Mouse (Mus musculus) layer of hippocampus, adult 2 months (tissue): Measurements from ENCODE around the gene Ss18l1. TPM values are rescaled to one million over a fixed set of nuclear protein-coding genes. Genes with fewer than 3 reads are reported as not detected.

Experiments used
- DNase-seq, 2 experiments: peaks; one replicate each; pipeline ENCODE4 v3.0.0; 2022; ENCODE audit warnings: low spot score in 2 of 2
- H3K27ac ChIP-seq: fragments of 200-600 bp; 2 replicates; pipeline ENCODE4 v1.8.1; 2022
- H3K4me3 ChIP-seq: fragments of 200-600 bp; 2 replicates; pipeline ENCODE4 v1.8.1; 2022; ENCODE audit warnings: mild to moderate bottlenecking
- CTCF ChIP-seq: fragments of 200-600 bp; conservative IDR thresholded peaks from 2 replicates; pipeline ENCODE4 v1.8.1; 2022; ENCODE audit warnings: antibody characterized with exemption, mild to moderate bottlenecking, moderate library complexity
- total RNA-seq, 2 experiments: library from RNA; stranded (reverse); gene quantifications; 2 replicates each; pipeline ENCODE4 v1.2.3; 2021

The Ss18l1 gene
- total RNA-seq, 2 experiments from 2014 or later: 43.2 to 44.9 TPM

DNA sequence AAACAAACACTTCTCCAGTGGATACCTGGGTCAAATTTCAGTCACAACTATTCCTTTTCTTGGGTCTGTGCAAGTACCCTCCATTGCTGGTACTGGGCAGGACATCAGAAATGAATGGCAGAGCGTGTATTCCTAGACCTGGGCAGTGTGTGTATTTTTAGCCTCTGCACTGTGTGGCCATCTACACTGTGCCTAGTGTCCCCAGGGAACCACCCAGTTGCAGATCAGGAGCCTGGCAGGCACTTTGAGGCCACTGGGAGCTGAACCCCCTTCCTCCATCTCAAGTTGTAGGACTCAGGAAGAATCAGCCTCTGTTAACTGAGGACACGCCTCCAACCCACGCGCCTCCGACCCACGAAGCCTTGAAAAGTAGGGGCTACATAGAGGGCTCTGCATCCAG lies 19.6 kb upstream of the Ss18l1 start:
- DNase-seq: no peak
- no peak for TF ChIP-seq CTCF
- H3K4me3 ChIP-seq: no peak overlapping the region
- H3K27ac ChIP-seq: no peak overlapping the region

DNA sequence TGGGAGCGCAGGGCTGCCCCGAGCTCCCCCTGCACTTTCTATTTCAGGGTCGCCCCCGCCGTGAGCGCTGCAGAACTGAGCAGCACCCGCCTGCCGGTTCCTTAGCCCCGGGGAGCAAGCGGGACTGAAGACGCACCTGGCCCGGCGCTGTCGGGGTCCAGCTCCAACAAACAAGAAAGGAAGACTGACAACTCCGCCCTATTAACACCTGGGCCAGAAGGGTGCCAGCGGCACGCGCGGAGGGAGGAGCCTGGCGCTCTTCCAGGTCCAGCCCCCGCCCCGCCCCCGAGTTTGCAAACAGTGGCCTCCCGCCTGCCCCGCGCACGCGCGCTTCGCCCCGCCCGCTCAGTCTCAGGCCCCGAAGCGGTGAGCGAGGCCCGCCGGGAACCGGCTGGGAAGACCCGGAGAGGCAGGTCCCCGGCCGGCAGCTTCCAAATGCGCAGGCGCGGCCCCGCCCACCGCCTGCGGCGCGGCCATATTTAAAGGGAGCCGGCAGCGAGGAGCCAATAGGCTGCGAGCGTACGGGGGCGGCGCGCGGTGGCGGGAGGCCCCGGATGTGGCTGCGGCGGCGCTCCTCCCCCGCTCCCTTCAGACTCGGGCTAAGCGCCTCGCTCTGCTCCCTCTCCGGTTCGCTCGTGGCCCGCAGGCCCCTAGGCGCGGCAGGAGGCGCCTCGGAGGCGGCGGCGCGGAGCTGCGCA lies 17.8 kb upstream of the Ss18l1 start, which contains the start of gene Lsm14b:
TSS of gene Lsm14b (plus strand) at position 587 of the 698 bp plus-strand sequence.
- H3K4me3 ChIP-seq: peak within 1 kb of the TSS; percentile 76
- H3K27ac ChIP-seq: peak within 1 kb of the TSS; percentile 92
- no peak for TF ChIP-seq CTCF
- DNase-seq: peak; percentile 98 to 99

DNA sequence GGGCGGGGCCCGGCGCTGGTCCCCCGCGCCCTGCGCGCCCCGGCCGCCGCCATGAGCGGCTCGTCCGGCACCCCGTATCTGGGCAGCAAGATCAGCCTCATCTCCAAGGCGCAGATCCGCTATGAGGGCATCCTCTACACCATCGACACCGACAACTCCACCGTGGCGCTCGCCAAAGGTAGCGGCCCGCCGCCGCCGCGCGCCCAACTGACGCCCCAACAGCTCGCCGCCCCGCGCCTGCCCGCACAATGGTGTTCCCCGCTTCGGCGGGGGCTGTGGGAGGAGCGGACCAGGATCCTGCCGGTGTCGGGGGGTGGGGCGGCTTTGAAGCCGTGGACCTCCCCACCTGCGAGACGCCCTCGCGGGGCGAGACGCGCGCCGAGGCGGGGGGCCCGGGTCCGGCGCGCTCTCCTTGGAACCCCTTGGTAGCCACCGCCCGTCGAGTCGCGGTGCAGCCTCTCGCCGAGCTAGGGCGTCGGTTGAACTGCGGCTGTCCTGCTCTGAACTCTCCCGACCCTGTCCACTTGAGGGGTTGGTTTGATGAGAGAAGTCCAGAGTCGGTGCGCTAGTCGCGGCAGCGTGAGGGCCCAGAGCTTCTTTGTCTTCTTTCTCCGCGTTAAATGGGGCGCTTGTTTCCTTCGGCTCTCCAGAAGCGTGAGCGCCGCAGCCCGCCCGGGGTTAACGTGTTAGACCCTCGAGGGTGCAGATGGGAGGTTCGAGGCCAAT lies 17.0 kb upstream of the Ss18l1 start:
- no peak for TF ChIP-seq CTCF
- Histone ChIP-seq H3K4me3 (peak overlapping the region; percentile 76), H3K27ac (peak overlapping the region; percentile 92)
- DNase-seq: peak in 1 of 2 experiments; percentile 55

DNA sequence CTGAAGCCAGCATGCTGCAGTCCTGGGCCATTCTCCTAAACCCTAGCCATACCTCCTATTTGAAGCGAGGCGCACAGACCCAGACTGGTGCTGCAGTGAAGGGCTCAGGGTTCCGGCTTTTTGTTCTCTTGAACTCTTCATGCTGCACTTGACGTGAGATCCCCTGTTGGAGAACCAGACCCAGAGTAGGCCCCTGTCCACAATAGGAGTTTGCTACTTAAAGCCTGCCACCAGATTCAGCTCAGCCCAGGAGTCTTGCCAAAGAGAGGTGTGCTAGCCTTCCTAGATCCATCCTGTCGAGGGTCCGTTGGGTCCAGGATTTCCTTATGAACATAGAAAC lies 16.5 kb upstream of the Ss18l1 start:
- Histone ChIP-seq H3K4me3 (peak overlapping the region; percentile 76), H3K27ac (peak overlapping the region; percentile 92)
- TF ChIP-seq CTCF: no peak
- no peak for DNase-seq

DNA sequence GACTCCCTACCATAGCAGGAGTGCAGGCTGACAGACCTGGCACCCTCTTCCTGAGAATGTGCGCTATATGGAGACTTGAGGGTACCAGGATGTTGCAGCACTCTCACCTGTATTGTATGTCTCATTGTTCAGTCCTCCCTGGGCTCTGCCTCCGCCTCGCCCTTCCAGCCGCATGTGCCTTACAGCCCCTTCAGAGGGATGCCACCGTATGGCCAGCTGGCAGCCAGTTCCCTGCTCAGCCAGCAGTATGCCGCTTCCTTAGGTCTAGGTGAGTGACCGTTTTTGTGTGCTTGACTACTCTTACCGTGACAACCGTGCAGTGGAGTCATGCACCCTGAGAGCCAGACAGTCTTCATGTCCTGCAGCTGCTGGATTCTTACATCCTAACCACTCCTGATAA lies 14.5 kb upstream of the Ss18l1 start:
- no peak for TF ChIP-seq CTCF
- DNase-seq: no peak
- Histone ChIP-seq H3K4me3 (peak overlapping the region; percentile 76; the same call in 1 of the 2 replicates), H3K27ac (no peak overlapping the region)

DNA sequence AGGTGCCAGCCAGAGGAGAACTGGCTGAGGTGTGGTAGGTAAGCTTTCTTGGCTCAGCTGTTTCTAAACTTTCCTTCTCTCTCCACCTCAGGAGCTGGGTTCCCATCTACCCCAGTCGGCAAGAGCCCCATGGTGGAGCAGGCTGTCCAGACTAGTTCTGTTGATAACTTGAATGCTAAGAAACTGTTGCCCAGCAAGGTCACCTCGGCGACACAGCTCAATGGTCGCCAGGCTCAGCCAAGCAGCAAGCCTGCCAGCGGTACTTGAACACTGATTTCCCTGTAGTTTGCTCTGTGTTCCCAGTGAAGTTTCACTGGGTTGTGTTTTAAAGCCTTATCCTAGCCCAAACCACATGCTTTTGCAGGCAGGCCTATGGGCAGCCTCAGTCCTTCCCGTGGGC lies 11.0 kb upstream of the Ss18l1 start:
- Histone ChIP-seq H3K4me3 (no peak overlapping the region), H3K27ac (no peak overlapping the region)
- no peak for TF ChIP-seq CTCF
- no peak for DNase-seq

DNA sequence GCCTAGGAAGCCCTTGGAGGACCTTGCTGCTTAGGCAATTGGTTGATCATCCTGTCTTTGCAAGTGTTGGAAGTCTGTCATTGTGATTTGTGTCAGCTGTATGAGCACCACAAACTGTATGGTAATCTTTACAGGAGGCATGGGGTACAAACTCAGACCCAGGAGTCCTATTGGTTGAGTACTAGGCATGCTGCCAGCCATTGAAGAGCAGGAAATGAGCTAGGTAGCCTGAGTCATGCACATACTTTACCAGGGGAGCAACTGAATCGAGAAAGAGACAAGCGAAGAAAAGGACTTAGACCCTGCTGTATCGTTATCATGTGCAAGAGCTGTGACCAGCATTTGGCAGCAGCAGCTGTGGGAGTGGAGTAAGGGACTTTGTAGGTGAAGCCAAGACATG lies 9.4 kb upstream of the Ss18l1 start:
- no peak for TF ChIP-seq CTCF
- Histone ChIP-seq H3K27ac (no peak overlapping the region; the same call in 1 of the 2 replicates), H3K4me3 (no peak overlapping the region)
- DNase-seq: no peak

DNA sequence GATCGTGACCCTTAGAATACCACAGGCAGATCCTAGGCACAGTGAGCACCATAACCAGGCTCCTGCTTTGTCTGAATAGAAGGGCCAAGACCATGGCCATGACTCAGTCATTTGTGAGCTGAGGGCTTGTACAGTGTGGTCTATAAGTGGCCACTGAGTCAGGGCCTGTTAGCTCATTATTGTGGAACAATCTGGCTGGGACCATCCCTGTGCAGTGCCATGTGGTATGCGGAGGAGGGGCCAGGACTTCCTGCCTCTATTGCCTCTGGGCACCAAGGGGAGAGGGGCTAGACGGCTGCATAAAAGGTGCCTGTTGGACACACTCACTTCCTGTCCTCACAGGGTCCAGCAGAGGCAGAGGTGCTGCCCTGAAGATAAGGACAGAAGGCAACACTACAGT lies 8.4 kb upstream of the Ss18l1 start:
- Histone ChIP-seq H3K4me3 (no peak overlapping the region), H3K27ac (no peak overlapping the region)
- TF ChIP-seq CTCF: no peak
- DNase-seq: no peak

DNA sequence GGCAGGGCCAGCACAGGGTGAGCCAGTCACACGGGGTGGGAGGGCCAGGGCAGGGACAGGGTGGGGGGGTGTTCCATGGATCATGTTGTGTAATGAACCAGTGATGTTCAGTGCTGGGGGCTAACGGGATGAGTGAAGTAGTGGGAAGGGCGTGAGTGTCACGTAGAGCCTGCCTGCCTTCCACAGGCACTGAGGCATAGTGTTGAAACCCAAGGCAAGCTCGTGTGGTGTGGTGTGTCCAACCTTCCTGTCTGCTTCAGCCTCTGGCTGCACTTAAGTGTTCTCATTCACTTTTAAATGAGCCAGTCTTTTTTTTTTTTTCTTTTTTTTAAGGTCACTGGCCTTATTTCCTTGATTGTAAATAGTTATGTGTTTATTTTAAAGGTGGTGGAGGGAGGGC lies 7.6 kb upstream of the Ss18l1 start:
- TF ChIP-seq CTCF: no peak
- no peak overlapping the region for H3K27ac ChIP-seq
- H3K4me3 ChIP-seq: no peak overlapping the region
- no peak for DNase-seq

DNA sequence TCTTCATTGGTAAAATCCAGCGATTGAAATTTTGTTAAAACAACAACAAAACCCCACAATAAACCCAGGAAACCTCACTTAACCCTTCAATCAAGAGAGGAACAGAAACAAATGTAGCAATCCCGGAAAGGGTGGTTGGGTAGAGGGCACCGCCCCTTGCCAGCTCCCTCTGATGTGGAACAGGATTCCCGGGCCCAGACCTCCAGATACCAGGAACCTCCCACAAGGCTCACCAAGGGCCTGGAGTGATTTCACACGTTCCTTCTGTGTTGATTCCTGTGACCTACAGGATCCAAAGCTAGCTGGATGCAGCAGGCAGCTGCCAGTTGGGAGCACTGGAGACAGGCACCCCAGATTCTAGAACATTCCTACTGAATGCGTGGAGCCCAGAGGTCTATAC lies 1.9 kb upstream of the Ss18l1 start:
- no peak for TF ChIP-seq CTCF
- Histone ChIP-seq H3K27ac (no peak overlapping the region), H3K4me3 (peak overlapping the region; percentile 76)
- no peak for DNase-seq

DNA sequence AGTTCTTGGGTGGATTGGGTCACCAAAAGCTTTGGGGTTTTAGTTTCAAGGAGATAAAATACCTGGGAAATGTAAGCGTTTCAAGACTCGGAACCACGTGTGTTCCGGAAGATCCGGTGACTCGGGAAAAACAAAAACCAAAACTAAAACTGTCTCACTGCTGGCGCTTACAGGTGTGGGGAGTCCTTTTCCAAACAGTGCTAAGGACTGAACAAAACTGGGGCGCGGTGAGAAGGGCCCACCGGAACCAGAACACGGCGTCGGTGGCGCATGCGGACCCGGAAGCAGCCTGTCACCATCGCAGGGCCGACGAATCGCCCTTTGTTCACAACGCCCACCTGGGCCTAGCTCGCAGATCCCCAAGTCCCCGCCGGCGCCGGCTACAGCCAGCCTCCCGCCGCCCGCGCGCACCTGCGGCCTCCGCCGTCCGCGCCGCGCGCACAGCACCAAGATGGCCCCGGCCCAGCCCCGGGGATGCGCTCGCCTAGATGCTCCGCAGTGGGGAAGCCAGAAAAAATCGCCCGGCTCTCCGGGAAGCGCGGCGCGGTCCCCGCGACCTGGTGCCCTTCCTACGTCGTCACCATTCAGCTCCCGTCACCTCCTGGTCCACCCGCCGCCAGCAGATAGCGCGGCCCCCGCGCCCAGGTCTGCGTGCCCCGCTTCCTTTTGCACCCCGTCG lies 593 bp upstream of the Ss18l1 start:
- Histone ChIP-seq H3K4me3 (peak overlapping the region; percentile 76), H3K27ac (peak overlapping the region; percentile 98)
- no peak for TF ChIP-seq CTCF
- DNase-seq: peak in 1 of 2 experiments; percentile 37

DNA sequence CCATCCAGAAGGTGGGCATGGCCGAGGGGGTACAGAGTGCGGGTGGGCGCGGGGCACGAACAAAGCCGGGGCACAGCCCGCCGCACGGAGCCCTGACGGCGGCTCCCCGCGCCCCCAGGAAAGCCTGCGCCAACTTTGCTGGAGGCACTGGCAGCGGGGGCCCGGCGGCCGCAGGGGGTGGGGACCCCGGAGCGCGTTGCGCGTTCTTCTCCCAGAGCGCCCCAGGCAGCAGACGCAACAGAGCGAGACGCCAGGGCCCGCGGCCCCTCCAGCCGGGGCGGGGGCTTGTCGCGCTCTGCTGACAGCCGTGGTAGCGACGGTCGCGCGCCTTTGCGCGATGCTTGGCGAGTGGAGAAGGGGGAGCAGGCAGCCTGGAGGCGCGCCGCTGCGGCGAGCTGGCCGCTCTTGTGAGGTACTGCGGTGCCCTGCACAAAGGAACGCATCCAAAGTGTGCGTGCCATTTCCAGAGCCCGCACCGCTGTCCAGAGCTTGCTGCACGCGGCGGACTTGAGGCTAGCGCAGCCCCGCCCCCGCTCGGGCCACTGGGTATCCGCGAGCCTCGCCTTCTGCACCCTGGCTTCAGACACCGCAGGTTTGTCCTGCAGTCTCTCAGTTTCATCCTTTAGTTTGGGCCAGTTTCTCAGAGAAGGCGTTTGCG lies 678 bp downstream of the Ss18l1 start:
- TF ChIP-seq CTCF: no peak
- peak overlapping the region; percentile 76 for H3K4me3 ChIP-seq
- peak overlapping the region; percentile 98 for H3K27ac ChIP-seq
- DNase-seq: peak; percentile 54 to 75

DNA sequence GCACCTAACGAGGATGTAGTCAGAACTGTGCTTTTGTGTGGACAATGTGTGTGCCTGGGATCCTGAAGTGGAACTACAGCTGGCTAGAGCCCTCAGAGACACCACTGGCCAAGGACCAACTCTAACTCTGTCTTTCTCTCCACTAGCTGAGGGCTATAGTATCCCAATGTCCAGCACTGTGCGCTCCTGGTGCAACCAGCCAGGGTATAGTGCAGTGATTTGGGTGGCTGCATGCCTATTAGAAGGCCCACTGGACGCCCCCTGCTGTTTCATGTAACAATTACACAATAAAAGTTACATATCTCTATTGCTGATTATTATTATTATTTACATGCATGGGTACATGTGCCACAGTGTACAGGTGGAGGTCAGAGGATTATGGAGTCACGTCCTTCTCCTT lies 3.0 kb downstream of the Ss18l1 start:
- TF ChIP-seq CTCF: peak; percentile 79
- H3K27ac ChIP-seq: no peak overlapping the region
- DNase-seq: peak in 1 of 2 experiments; percentile 35
- H3K4me3 ChIP-seq: no peak overlapping the region
